Mouse (Mus musculus) embryonic fibroblast, embryonic 13.5 days (primary cell): ENCODE measurements around the gene Fndc4.

Experiments
- CTCF ChIP-seq: IDR thresholded peaks from 2 replicates; pipeline ENCODE4 v1.5.1; 2011; ENCODE audit warnings: mild to moderate bottlenecking, control low read depth, low read length, moderate library complexity, borderline replicate concordance; ENCODE audit not compliant: insufficient read depth
- POLR2A ChIP-seq: IDR thresholded peaks from 2 replicates; pipeline ENCODE4 v1.6.1; 2011; ENCODE audit warnings: low read depth, mild to moderate bottlenecking, control low read depth, low read length, moderate library complexity

- TF ChIP-seq CTCF: no peak
- no peak for TF ChIP-seq POLR2A
Measured at GRCm38 (mm10) chr5:31288655-31289054, 7.2 kb downstream of the Fndc4 start.
